In genomic region chr15:97256411-97256810, GRCm38 (mm10) we compare ENCODE assay signal across 16 mouse cellular contexts. TPM values are rescaled to one million over a fixed set of nuclear protein-coding genes. Genes with fewer than 3 reads are reported as not detected.
"Had no signal": no experiment of that assay in that cellular context is flagged by ENCODE, and none has a peak within 500 bp of the region (broad histone marks: within the 10 kb centered on the region; RNA-seq: fewer than 3 reads in every experiment).

No protein-coding gene starts in this region.

- H3K9ac ChIP-seq: lung, embryonic 15.5 days; midbrain, embryonic 13.5 days; midbrain, embryonic 15.5 days; neural tube, embryonic 12.5 days; stomach, embryonic 15.5 days had no signal

- H3K4me2 ChIP-seq: lung, embryonic 15.5 days; midbrain, embryonic 11.5 days; midbrain, embryonic 13.5 days; midbrain, embryonic 15.5 days; neural tube, embryonic 12.5 days; stomach, embryonic 15.5 days had no signal

- H3K27me3 ChIP-seq: lung, embryonic 15.5 days; midbrain, embryonic 13.5 days; midbrain, embryonic 15.5 days; neural tube, embryonic 12.5 days; stomach, embryonic 15.5 days had no signal

- H3K27ac ChIP-seq: lung, embryonic 15.5 days; macrophage; midbrain, embryonic 13.5 days; midbrain, embryonic 15.5 days; neural tube, embryonic 12.5 days; stomach, embryonic 15.5 days; stomach, postnatal 0 days had no signal

- H3K9me3 ChIP-seq: lung, embryonic 15.5 days; midbrain, embryonic 13.5 days; midbrain, embryonic 15.5 days; neural tube, embryonic 12.5 days; stomach, embryonic 15.5 days had no signal

- H3K36me3 ChIP-seq: lung, embryonic 15.5 days; midbrain, embryonic 13.5 days; midbrain, embryonic 15.5 days; neural tube, embryonic 12.5 days; stomach, embryonic 15.5 days had no signal

- DNase-seq: lung, adult 2 months; lung, postnatal 14 days; lung, postnatal 36 days; right cerebral cortex, postnatal 14 days; thymus, adult 18-20 months; thymus, postnatal 14 days; thymus, postnatal 36 days had no signal

- H3K4me1 ChIP-seq: megakaryocyte, embryonic 14.5 days; midbrain, embryonic 13.5 days; midbrain, embryonic 15.5 days; neural tube, embryonic 12.5 days had no signal

- H3K4me3 ChIP-seq: lung, embryonic 15.5 days; megakaryocyte, embryonic 14.5 days; midbrain, embryonic 13.5 days; midbrain, embryonic 15.5 days; neural tube, embryonic 12.5 days; stomach, embryonic 15.5 days had no signal

- ATAC-seq: midbrain, embryonic 13.5 days; midbrain, embryonic 15.5 days had no signal

RNA-seq across cellular contexts. Expression of gene Amigo2, which starts 9.3 kb away (rescaled TPM):
- polyA plus RNA-seq: macrophage had no signal
